Mouse (Mus musculus) right cerebral cortex, postnatal 25 days (tissue): Measurements from ENCODE around the gene Ank3.

Source experiments
- DNase-seq: peaks from one replicate; pipeline ENCODE4 v3.0.0; 2022

Gene Ank3

GRCm38 (mm10) chr10:69950236-69950918 lies 551.8 kb downstream of the Ank3 start:
- no peak for DNase-seq

- no peak for DNase-seq
These were observed 552.3 kb downstream of the Ank3 start for GRCm38 (mm10) chr10:69950919-69951236.

GRCm38 (mm10) chr10:69951426-69951825 lies 552.9 kb downstream of the Ank3 start:
- DNase-seq, result no peak

GRCm38 (mm10) chr10:69952316-69952715 lies 553.7 kb downstream of the Ank3 start:
- no peak for DNase-seq

- DNase-seq, result no peak
These were observed 556.2 kb downstream of the Ank3 start for GRCm38 (mm10) chr10:69954657-69955267.

- DNase-seq, result no peak
These were observed 563.7 kb downstream of the Ank3 start for GRCm38 (mm10) chr10:69962226-69962625.

- peak; percentile 38 for DNase-seq
These were observed 564.4 kb downstream of the Ank3 start for GRCm38 (mm10) chr10:69962976-69963375.

- DNase-seq, result no peak
These were observed 566.0 kb downstream of the Ank3 start for GRCm38 (mm10) chr10:69964611-69965010.

GRCm38 (mm10) chr10:69965085-69965484 lies 566.5 kb downstream of the Ank3 start:
- no peak for DNase-seq

- DNase-seq, result no peak
These were observed 569.4 kb downstream of the Ank3 start for GRCm38 (mm10) chr10:69967994-69968393.

GRCm38 (mm10) chr10:69979636-69980035 lies 581.1 kb downstream of the Ank3 start:
- no peak for DNase-seq

GRCm38 (mm10) chr10:69981386-69982097 lies 583.0 kb downstream of the Ank3 start:
- DNase-seq, result no peak

GRCm38 (mm10) chr10:69982701-69983100 lies 584.1 kb downstream of the Ank3 start:
- DNase-seq, result no peak

GRCm38 (mm10) chr10:69987496-69987895 lies 588.9 kb downstream of the Ank3 start:
- no peak for DNase-seq

GRCm38 (mm10) chr10:69997082-69997481 lies 598.5 kb downstream of the Ank3 start:
- DNase-seq, result no peak

GRCm38 (mm10) chr10:70004058-70004457 lies 605.5 kb downstream of the Ank3 start:
- no peak for DNase-seq

- DNase-seq, result no peak
These were observed 606.3 kb downstream of the Ank3 start for GRCm38 (mm10) chr10:70004831-70005230.

GRCm38 (mm10) chr10:70006380-70006779 lies 607.8 kb downstream of the Ank3 start:
- no peak for DNase-seq

- DNase-seq, result no peak
These were observed 613.2 kb downstream of the Ank3 start for GRCm38 (mm10) chr10:70011738-70012137.

GRCm38 (mm10) chr10:70013931-70014330 lies 615.4 kb downstream of the Ank3 start:
- DNase-seq, result no peak

- DNase-seq, result no peak
These were observed 616.6 kb downstream of the Ank3 start for GRCm38 (mm10) chr10:70015201-70015600.

- DNase-seq, result no peak
These were observed 620.1 kb downstream of the Ank3 start for GRCm38 (mm10) chr10:70018691-70019090.

GRCm38 (mm10) chr10:70021667-70022066 lies 623.1 kb downstream of the Ank3 start:
- DNase-seq, result peak; percentile 46

GRCm38 (mm10) chr10:70022596-70022995 lies 624.0 kb downstream of the Ank3 start:
- DNase-seq, result no peak
